Mouse (Mus musculus) cerebellum, postnatal 14 days (tissue): ENCODE results near the gene AC109138.7.

Experiments
- DNase-seq, 2 experiments: peaks; one replicate each; pipeline ENCODE4 v3.0.0; 2021; ENCODE audit warnings: mixed read lengths in 2 of 2

The AC109138.7 gene

GRCm38 (mm10) chr19:4193129-4193528 lies 21.0 kb upstream of the AC109138.7 start:
- DNase-seq, result no peak

- DNase-seq, result no peak
These were observed 20.0 kb upstream of the AC109138.7 start for GRCm38 (mm10) chr19:4194021-4194724.

GRCm38 (mm10) chr19:4194776-4195650 lies 19.1 kb upstream of the AC109138.7 start:
- peak; percentile 96 to 98 for DNase-seq

GRCm38 (mm10) chr19:4196048-4196447 lies 18.1 kb upstream of the AC109138.7 start:
- DNase-seq, result no peak

GRCm38 (mm10) chr19:4196548-4196947 lies 17.6 kb upstream of the AC109138.7 start:
- DNase-seq, result no peak

- no peak for DNase-seq
These were observed 17.0 kb upstream of the AC109138.7 start for GRCm38 (mm10) chr19:4197180-4197579.

- DNase-seq, result peak; percentile 97 to 98
These were observed 12.8 kb upstream of the AC109138.7 start, which contains the start of gene Rad9a for GRCm38 (mm10) chr19:4201291-4201909. Gene Rad9a (minus strand): TSS chr19:4201662.

GRCm38 (mm10) chr19:4202149-4202548 lies 12.0 kb upstream of the AC109138.7 start:
- DNase-seq, result no peak

- DNase-seq, result no peak
These were observed 11.0 kb upstream of the AC109138.7 start for GRCm38 (mm10) chr19:4203148-4203547.

- DNase-seq, result no peak
These were observed 10.4 kb upstream of the AC109138.7 start for GRCm38 (mm10) chr19:4203604-4204326.

- DNase-seq, result no peak
These were observed 9.3 kb upstream of the AC109138.7 start for GRCm38 (mm10) chr19:4204889-4205288.

- peak; percentile 81 for DNase-seq
These were observed 7.2 kb upstream of the AC109138.7 start for GRCm38 (mm10) chr19:4206971-4207370.

GRCm38 (mm10) chr19:4208563-4208962 lies 5.6 kb upstream of the AC109138.7 start:
- no peak for DNase-seq

GRCm38 (mm10) chr19:4211891-4212588 lies 2.1 kb upstream of the AC109138.7 start:
- no peak for DNase-seq

GRCm38 (mm10) chr19:4213524-4213974 lies 608 bp upstream of the AC109138.7 start:
- no peak for DNase-seq

- DNase-seq, result no peak
These were observed 754 bp downstream of the AC109138.7 start for GRCm38 (mm10) chr19:4214771-4215450.

GRCm38 (mm10) chr19:4215451-4215840 lies 1.3 kb downstream of the AC109138.7 start:
- DNase-seq, result no peak

GRCm38 (mm10) chr19:4216041-4216685 lies 2.0 kb downstream of the AC109138.7 start:
- DNase-seq, result peak; percentile 65 to 72

GRCm38 (mm10) chr19:4217140-4217539 lies 3.0 kb downstream of the AC109138.7 start:
- no peak for DNase-seq

GRCm38 (mm10) chr19:4217855-4218254 lies 3.7 kb downstream of the AC109138.7 start:
- DNase-seq, result no peak

GRCm38 (mm10) chr19:4218293-4218692 lies 4.1 kb downstream of the AC109138.7 start:
- DNase-seq, result no peak
